Mouse (Mus musculus) T-helper 1 cell (primary cell): ENCODE data around the gene Fermt2.

Experiments
- in situ Hi-C: fragments of 300-600 bp; cut with MboI, MseI; formaldehyde crosslinking; loops from one replicate; pipeline ENCODE4 v1.15.1; 2025; ENCODE audit warnings: high pct_unique_total_duplicates

The Fermt2 gene

DNA sequence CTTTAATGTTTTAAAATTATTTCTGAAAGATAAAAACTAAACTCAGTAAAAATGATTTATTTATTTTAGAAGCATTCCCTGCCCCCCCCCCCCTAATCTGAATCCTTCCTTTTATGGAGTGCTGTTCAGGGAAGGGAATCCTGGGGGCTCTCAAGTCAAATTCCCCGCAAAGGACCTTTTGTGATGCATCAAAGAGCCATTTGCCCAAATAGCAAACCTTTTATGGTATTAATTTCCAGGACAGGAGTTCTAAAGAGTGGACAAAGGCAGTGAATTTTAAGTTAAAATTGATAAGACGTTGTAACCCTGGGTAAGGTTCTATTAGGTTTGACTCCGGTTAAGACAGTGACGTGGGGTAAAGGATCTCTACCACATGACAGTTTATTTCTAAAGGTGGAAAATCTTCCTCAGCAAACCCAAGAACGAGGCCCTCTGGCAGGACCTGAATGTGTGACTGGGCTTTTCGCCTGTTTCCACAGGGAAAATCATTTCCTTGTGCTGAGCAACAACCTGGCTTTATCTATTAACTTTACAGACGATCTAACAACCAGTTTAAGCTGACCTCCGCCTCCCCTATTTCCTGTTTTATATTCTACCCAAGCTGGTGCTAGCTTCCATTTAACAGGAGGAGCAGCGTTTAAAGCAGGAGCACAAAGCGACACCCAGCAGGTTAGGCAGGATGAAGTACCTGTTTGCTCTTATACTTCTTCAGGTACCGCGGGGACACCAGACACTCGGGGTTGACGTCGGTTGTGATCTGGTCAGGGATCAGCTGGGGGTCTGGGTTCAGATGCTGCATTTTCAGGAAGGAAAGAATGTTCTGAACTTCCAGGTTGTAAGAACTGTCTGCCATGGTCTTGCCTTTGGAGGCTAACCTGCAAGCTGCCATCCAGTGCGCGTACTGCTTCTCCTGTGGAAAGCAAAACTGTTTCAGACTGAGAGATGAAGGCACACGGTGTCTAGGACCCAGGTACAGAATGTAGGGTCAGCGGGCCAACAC, 65.6 kb downstream of the Fermt2 start:
- in situ Hi-C loops, result no loop called here

DNA sequence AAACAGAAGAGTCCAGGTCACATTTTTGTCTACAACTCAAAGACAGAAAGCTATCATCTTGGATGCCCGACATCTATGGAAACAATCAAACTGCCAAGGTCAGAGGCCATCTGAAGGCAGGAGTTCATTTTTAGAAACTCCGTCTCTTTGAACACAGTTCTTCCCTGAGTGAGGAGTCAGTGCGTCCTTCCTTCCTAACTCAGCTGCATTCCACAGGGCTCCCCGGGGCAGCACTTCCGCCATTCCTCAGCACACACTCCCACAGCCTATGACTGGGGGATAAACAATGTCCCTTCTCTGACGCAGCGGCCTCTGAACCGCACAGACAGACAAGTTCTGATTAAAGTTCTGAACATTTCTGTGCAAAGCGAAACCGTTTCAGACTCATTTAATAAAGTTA, 66.3 kb downstream of the Fermt2 start:
- in situ Hi-C loops, result no loop called here

DNA sequence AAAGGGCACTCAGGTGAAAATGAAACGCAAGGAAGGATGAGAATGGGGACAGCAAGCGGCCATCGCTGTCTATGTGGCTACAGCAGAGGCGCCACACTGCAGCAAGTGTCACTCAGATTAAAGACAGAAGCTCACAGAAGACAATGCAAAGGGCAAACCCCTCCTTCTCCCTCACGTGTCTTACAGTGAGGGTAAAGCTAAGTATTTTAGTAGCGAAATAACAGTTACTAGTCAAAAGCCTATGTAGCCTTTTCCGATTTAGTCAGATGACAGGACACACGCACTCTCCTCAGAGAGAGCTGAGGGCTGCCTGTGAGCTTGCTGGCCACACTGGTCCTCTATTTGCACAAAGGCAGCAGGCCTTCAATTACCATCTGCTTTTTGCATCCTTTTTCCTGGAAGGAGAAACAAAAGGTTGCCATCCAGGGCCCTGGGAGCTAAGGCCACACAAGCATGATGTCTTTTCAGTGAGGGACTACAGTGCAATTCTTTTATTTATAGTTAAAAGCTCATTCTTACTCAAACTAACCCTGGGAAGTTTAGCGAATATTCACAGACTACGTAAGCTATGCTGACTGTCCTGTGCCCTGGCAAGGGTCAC, 66.9 kb downstream of the Fermt2 start:
- in situ Hi-C loops, result no loop called here

DNA sequence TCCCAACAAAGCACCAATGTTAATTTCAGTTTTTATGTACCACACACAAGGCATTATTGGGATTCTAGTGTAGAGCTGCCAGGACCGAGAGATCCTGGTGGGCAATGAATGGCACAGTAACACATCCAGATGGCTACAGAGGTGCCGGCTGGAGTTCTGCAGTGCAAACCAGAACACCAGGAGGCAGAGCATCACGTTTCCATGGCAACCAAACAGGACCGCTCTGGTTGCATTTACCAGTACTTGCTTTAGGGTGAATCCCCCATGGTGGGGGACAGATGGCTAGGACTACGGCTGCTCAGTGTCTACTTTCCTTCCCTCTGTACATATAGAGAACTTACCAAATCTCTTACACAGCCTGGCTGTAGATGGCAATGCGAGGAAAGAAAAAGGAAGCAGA, 67.5 kb downstream of the Fermt2 start:
- in situ Hi-C loops, result no loop called here

DNA sequence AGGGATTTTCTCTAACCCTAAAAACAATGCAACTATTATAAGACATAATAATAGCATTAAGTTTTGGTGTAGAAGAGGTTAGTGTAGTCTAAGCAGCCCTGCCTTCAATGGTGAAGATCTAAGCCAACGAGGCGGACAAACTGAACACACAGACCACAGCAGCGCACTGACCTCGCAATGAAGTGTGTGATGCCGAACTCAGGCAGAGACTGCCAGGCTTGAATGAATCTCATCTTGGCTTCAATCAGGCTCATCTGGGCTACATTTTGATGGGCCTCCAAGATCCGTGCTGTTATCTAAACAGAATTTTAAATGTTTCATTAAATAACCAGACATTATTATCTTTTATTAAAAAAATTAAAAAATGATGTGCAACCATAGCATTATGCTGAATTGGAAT, 68.0 kb downstream of the Fermt2 start:
- in situ Hi-C loops, result no loop called here

DNA sequence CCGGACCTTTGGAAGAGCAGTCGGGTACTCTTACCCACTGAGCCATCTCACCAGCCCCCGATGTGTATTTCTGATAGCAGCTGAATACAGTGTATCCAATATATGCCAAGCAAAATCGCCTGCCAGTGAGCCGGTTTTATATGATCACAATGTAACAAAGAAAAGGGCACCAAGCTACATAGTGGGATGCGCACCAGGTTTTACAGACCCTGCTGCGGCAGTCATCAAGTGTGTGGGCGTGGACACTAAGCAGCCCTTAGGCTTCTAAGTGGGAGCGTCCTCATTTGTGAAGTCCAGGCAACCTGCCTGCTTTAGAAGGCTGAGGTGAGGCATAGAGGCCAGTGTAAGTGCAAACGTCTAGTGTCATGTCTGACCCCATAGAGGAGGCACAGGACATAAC, 69.4 kb downstream of the Fermt2 start:
- in situ Hi-C loops, result no loop called here

DNA sequence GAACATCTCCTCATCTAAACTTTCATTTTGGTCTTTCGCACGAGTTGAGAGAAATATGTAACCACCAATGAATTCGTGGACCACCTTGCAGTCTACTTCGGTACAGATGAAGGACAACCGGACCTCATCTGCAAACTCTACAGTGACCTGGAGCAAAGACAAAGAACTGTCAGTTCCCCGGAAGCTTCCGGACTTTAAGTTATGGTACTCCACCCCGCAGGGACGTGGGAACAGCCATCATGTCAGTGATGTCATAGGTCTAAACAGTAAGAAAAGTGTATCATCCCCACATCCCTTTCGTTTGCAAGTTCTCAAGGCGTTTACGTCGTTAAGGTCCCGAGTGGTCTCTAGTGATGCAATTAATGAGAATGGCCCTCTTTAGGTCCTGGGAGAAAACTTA, 70.0 kb downstream of the Fermt2 start:
- in situ Hi-C loops, result no loop called here

DNA sequence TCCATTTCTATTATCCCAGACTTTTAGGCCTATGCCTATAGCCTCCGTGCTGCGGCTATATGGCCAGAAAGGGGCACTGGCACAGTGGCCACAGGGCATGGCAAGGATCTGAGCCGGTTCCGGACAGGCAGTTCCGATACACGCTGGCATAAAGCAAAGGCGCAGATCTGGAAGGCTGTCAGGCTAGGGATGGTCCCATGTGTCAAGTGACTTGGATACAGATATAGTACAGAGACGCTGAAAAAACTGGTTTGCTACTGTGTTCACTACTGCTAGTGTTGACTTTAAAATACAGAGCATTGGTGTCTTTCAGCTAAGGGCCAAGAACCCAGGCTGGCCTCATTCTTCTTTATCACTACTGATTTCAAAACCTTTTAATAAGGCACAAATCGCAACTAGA, 72.9 kb downstream of the Fermt2 start:
- in situ Hi-C loops, result no loop called here

DNA sequence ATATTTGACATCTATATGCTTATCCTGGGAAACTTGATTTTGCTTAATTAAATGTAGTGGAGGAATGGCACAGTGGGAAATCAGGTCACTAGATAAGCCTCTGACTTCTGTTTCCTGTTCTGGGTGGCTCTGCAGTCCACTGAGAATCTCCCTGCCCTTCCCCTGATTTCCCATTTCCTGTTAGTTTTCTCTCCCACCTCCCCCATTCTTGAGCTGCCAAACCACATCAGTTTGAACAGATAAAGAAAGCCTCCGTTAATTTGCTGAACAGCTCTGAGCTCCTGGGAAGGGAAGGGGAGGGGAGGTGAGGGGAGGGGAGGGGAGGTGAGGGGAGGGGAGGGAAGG, 73.4 kb downstream of the Fermt2 start:
- in situ Hi-C loops, result no loop called here

DNA sequence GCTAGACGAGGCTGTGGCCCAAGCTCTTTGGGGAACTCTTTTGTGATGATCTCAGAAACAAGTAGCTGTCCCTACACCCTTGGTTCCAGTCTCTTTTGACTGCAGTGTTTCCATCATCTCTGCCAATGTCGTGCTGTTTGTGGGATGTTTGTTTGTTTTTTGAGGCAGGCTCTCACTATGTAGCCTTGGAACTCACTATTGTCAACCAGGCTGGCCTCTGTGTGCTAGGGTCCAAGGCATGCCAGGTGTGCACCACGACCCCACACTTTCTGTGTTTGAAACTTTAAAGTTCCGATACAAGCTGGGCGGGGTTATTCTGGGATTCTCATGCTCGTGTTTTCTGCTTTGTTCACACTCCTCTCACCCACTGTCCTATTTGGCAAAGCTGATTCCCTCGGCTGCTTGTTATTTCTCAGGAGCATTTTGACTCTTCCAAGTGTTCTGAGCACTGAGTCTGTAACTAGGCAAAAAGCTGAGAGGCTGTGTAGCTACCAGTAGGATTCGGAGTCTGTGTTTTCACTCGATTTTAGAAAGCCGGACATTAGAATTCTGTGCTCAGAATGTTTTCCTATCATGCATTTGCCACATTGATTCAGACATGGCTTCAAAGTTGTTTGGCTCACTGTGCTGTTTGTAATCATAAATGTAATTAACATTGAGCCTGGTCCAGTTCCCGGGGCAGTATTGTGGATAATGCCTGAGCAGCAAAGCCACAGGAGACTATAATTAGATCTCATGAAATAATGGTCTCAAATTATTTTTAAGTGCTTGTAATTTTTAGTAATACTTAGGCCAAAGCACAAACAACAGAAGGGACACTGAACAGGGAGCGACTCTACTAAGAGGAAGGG, 74.0 kb downstream of the Fermt2 start:
- in situ Hi-C loops, result no loop called here

DNA sequence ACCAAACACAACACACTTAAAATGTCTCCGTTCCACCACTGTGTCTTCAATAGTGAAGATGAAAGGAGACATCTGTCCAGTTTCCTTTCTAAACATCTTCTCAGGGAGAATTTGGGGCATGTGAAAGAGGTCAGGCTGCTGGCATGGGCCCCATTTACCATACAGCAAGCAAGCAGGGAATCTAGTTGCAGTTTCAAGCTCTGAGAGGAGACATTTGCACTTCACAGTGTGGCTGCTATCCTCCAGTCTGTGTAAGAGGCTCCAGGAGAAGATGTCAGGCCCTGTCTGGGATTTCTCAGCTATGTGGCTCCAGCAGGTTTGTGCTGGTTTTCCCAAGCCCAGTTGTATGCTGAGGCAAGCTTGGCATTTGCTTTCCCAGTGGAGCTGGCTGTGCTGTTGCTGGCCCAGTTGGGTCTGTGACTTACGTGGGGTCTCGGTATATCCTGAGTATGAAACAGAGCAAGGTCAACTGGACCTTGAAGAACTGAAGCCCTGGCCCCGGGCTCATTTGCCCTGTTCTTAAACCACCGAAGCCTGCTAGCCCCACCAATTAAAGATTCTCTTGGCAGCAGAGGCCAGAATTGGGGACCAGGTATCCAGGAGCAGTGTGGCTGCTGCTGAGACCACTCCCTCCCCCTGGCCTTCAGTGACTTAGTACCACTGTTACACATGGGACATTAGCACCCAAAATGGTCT, 76.2 kb downstream of the Fermt2 start:
- in situ Hi-C loops, result no loop called here

DNA sequence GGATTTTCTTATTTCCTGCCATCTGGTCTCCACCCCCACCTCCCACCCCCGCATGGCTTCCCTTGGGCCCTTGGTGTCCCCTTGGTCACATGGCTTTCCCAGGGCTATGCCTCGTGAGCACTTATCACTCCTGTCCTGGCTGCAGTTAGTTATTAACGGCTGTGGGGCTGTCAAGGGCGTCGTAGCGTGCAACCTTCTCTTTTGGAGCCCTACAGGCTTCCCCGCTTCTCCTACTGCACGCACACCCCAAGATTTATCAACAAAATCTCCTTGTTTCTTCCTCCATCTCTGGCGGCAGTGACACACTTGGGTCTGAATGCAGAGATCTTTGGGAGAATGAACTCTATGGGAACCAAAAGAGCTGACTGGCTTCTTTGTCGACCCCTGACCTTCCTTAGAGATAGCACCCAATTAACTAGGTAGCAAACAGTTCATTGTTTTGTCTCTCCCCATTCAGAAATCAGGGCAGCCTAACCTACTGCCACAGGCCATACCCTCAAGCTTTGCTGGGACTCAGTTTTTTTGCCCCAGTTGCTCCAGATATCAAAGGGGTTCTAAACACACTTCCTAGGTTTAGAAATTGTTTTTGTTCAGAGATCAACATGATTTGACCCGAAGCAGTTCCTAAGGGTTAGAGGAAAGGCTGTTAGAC, 76.9 kb downstream of the Fermt2 start:
- in situ Hi-C loops, result no loop called here

DNA sequence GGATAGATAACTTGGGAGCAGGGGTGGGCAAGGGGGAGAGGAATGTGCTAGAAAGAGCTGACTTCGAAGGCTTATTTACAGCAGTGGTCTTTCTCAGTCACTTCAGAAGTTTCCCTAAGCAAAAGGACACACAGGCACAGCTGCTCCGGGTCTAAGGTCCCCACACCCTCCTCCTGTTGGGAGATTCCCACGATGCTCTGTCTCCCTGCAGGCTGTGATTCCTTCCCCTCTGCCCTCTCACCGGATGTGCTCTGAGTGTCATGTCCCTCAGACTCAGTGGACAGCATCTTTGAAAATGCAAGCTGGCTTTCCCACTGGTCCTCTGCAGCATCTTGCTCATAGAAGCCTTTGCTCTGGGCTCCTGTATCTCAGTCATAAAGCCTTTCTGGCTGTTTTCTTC, 77.8 kb downstream of the Fermt2 start:
- in situ Hi-C loops, result no loop called here

DNA sequence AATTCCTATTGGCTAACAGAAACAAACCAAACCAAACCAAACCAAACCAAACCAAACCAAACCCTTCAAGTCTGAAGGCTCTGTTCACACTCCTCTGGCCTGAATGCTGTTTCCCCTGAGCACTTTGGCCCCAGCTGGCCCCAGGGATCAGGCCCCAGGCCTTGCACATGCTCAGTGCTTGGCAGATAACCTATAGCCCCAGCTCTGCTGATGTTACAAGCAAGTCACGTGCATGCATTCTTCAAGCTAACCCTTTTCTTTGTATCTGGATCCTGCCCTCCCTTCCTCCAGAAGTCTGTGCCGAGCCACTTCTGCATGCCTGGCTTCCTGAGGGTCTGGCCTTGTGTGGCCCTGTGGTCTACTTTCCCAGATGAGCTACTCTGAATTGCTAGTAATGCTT, 78.8 kb downstream of the Fermt2 start:
- in situ Hi-C loops, result no loop called here

DNA sequence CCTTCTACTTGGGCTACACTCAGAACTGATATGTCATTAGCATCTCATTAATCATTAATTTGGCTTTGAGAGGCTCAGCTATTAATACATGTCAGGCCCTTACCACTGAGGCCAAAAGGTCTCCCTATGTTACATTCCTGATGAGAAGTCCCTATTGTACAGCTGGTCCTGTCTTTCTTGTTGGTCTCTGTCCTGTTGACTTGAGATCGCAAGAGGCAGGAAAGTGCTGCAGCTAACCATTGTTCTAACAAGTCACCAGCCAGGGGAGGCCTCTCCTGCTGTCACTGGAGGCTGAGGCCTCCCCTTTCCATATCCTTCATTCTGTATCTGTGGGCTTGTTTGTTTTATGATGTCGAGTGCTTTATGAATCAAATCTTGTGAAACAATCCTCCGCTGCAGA, 83.1 kb downstream of the Fermt2 start:
- in situ Hi-C loops, result no loop called here

DNA sequence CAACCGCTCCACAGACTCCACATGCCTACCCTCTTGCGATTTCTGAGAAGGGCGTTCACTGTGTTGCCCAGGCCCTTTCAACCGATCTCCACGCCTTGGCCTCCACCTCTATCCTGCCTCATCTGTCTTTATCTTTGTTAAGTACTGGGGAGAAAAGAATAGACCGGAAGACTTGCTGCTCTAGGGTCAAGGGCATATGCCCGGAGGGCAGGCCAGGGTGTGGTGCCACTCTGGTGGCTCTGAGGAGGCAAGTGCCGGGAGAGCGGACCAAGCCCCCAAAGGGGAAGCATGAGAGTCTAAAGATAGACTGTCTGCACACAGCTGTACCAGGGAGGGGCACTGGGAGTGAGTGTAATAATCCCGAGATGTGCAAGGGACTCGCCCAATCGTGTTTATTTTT, 84.5 kb downstream of the Fermt2 start:
- in situ Hi-C loops, result no loop called here

DNA sequence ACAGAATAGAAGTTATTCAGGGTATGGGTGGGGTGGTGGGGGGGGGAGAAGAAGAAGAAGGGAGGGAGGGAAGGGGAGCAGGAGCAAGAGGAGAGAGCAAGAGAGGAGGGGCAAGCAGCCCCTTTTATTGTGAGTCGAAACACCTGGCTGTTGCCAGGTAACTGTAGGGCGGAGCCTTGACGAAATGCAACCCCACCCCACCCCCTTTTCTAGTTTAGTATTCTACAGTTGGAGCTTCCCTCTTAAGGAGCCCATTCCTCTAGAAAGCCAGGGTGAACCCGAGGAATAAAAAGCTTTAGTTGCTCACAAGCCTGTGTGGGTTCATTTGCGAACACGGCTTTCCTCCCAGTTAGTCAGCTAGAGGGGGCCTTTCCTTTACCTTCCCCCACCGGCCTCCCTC, 85.0 kb downstream of the Fermt2 start:
- in situ Hi-C loops, result no loop called here

DNA sequence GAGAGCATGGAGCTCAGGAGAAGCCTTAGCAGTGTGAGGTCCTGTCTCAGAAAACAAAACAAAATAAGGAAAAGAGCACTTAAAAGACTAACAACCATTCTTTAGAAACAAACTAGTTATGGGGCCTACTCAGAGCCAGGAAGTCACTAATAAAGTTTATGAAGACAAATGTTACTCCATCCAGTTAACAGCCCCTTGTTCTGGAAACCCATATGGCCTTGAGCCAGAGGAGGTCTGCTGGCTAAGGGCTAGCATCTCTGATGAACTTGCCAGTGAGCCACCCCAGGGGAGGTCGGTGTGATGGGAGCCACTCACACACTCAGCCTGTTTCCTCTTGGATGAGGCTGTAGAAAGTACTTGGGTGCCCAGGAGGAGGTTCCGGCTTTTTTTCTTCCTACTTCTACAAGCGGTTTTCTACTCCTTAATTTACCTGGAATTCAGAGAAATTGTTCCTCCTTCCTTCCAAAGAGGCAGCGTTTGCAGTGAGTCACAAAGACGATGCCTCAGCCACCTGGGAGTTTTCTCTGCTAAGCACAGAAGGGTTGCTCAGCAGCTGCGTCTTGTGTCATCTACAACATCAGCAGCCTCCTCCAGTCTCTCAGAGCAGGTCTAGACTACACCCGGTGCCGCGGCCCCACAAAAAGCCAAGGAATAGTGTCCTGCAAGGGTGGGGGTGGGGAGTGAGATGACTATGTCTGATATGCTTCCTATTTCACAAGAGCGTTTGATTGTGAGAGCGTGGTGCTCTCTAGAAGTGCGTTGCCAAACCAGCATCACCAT, 86.9 kb downstream of the Fermt2 start:
- in situ Hi-C loops, result no loop called here

DNA sequence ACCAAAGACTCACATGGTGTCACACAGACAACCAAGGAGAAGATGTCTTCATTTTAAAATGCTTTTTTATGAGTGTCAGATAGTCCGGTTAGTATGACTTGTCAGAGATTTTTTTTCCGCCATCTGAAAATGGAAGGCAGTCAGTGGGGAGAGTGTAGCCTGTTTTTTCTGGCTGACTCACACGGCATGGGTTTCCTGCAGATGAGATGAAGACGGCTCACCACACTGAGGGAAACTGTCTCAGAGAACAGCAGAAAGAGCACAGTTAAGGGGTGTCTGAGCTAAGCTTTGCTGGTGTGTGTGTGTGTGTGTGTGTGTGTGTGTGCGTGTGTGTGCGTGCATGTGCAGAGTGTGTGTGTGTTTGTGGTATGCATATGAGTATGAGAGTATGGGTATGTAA, 88.6 kb downstream of the Fermt2 start:
- in situ Hi-C loops, result no loop called here

DNA sequence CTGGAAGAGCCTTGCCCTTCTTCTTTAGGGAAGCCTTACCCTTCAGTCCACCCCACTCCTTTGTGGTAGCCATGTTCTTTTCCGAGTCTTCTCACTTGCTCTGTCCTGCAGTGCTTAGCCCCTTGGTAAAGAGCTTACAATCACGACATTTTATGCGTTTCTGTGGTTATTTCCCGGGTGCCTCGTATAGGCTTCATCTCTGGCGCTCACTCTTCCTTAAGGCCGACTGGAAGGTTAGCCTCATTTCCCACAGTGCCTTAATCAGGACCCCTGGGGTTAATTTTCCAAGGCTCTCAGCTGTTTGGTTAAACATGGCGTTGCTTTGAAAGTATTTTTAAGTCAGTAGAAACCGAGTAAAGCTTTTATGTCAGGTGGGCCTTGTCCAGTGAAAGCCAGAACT, 90.5 kb downstream of the Fermt2 start:
- in situ Hi-C loops, result no loop called here

DNA sequence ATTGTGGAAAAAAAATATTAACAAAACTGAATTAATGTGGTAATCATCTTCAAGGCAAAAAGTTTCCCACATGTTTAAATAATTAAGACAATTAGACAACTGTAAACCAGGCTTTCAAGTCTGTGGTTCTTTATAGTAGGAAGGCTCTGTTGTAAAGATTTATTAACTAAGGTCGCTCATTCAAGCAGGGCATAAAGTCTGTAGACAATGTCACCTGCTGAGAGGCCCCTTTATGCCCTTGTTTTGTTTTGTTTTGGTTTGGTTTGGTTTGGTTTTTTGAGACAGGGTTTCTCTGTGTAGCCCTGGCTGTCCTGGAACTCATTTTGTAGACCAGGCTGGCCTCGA, 91.0 kb downstream of the Fermt2 start:
- in situ Hi-C loops, result no loop called here
